Mouse (Mus musculus) liver, postnatal 0 days (tissue): ENCODE measurements around the gene Lipc.

ENCODE experiments used
- CTCF ChIP-seq: sonication (generic); IDR thresholded peaks from 2 replicates; pipeline ENCODE4 v1.5.1; 2016; ENCODE audit warnings: antibody characterized with exemption, low read depth
- EP300 ChIP-seq: IDR thresholded peaks from 2 replicates; pipeline ENCODE4 v1.6.1; 2016; ENCODE audit warnings: antibody characterized with exemption, low read depth, mild to moderate bottlenecking

- TF ChIP-seq CTCF (no peak), EP300 (no peak)
Measured at GRCm38 (mm10) chr9:70919271-70919670, 32.8 kb downstream of the Lipc start.
